Mouse (Mus musculus): ENCODE measurements around the gene 4921536K21Rik. TPM values are rescaled to one million over a fixed set of nuclear protein-coding genes. Genes with fewer than 3 reads are reported as not detected.

The 4921536K21Rik gene
- total and polyA plus RNA-seq, 3 experiments = 0.21 to 0.61 TPM; not detected in 1

DNA sequence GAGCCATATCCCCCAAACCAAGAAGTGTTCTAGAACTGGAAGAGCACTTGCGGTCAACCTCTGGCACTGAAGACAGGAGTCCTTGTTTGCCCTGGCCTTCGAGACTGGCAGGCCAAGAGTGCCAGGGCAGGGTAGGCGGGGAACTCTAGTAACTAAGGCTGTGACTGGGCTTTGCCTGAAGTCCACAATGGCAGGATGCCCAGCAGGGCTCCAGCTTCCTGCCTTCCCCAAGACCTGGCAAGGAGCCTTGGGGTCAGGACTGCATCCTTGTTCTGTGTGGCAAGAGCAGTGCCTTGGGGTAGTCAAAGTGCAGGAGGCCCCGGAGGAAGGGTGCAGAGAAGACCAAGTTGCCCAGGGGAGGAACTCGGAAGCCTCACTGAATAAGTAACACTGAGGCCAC lies 8.1 kb upstream of the 4921536K21Rik start:
- Histone ChIP-seq H3K27ac (ENCODE audit: insufficient read depth, low read depth) (no peak overlapping the region), H3K36me3 (replicated peaks in 1 of 2; ENCODE audit: control insufficient read depth in 1 of 2, insufficient read depth in 1 of 2, low read length in 1 of 2) (peaks cover 17 to 53% of the 10 kb centered on the region in 2 experiments), H3K9ac (ENCODE audit: insufficient read depth, low read depth) (no peak overlapping the region), H3K79me2 (replicated peaks; ENCODE audit: control insufficient read depth, extremely low read depth, insufficient read depth, poor library complexity, severe bottlenecking) (no peaks in the 10 kb centered on the region), H3K4me1 (ENCODE audit: control insufficient read depth in 1 of 2, insufficient read depth in 2 of 2) (0 out of 4 replicates have a peak, but pooled peaks cover 0 to 3% of the 10 kb centered on the region in 2 experiments), H3K9me3 (replicated peaks; ENCODE audit: low read length) (no peaks in the 10 kb centered on the region), H3K27me3 (replicated peaks) (no peaks in the 10 kb centered on the region), H3K4me2 (ENCODE audit: insufficient read depth, low read depth, poor library complexity, severe bottlenecking) (no peak overlapping the region), H3K4me3 (replicated peaks in 1 of 3; ENCODE audit: low read depth in 2 of 3, low read length in 2 of 3, poor library complexity in 1 of 3) (no peak overlapping the region)
- no peak for TF ChIP-seq BHLHE40 (IDR thresholded peaks at IDR 0.05; ENCODE audit: low read depth, low read length)
- no peak for TF ChIP-seq JUN (IDR thresholded peaks at IDR 0.05; ENCODE audit: insufficient read depth, low read depth, low read length)
- no peak for TF ChIP-seq CHD2 (IDR thresholded peaks at IDR 0.05; ENCODE audit: low read length)
- TF ChIP-seq SMC3 (IDR thresholded peaks at IDR 0.05; ENCODE audit: low read depth, low read length) = no peak
- no peak for TF ChIP-seq MXI1 (IDR thresholded peaks at IDR 0.05; ENCODE audit: low read depth, low read length)
- no peak for TF ChIP-seq ZC3H11A (IDR thresholded peaks at IDR 0.05; ENCODE audit: low read depth, low read length)
- no peak for TF ChIP-seq RAD21 (IDR thresholded peaks at IDR 0.05; ENCODE audit: low read depth, low read length)
- no peak for TF ChIP-seq NRF1 (IDR thresholded peaks at IDR 0.05; ENCODE audit: low read depth, low read length)
- no peak for TF ChIP-seq TBP (conservative IDR thresholded peaks at IDR 0.05; ENCODE audit: low read depth, low read length)
- TF ChIP-seq RCOR1 (conservative IDR thresholded peaks at IDR 0.05; ENCODE audit: low read depth, low read length) = no peak
- dilution Hi-C loops (cut with MboI; ENCODE audit: extremely low pct_ligation_motif_present, extremely low pct_unique_long_range_greater_than_20kb, low sequenced_read_pairs) (no loop called here), in situ Hi-C loops (cut with MboI; ENCODE audit: low pct_ligation_motif_present, low pct_unique_long_range_greater_than_20kb, low sequenced_read_pairs) (loop anchor here (25.0 kb wide), 1 partner anchor 366 kb away; the partner anchor contains the start of gene Smtn)
- no peak for DNase-seq (ENCODE audit: extremely low read depth)

DNA sequence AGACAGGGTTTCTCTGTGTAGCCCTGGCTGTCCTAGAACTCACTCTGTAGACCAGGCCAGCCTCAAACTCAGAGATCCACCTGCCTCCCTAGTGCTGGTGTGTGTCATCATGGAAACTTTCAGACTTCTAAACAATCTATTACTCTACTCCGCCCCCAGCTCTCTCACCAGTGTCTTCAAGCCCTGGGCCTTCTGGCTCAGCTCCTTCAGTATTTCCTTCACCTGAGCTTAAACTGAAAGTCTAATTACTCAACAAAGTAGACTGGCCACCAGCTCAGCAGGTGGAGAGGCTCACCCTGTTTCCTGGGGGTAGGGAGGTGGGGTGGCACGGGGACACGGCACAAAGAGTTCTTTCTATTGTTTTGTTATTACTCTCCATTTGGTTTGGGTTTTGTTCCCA lies 7.6 kb upstream of the 4921536K21Rik start:
- Histone ChIP-seq H3K27ac (ENCODE audit: insufficient read depth, low read depth) (no peak overlapping the region), H3K4me2 (ENCODE audit: insufficient read depth, low read depth, poor library complexity, severe bottlenecking) (no peak overlapping the region), H3K9ac (ENCODE audit: insufficient read depth, low read depth) (no peak overlapping the region), H3K4me3 (replicated peaks in 1 of 3; ENCODE audit: low read depth in 2 of 3, low read length in 2 of 3, poor library complexity in 1 of 3) (no peak overlapping the region), H3K4me1 (ENCODE audit: control insufficient read depth in 1 of 2, insufficient read depth in 2 of 2) (0 out of 4 replicates have a peak, but pooled peaks cover 0 to 3% of the 10 kb centered on the region in 2 experiments), H3K27me3 (replicated peaks) (no peaks in the 10 kb centered on the region), H3K9me3 (replicated peaks; ENCODE audit: low read length) (no peaks in the 10 kb centered on the region), H3K79me2 (replicated peaks; ENCODE audit: control insufficient read depth, extremely low read depth, insufficient read depth, poor library complexity, severe bottlenecking) (no peaks in the 10 kb centered on the region), H3K36me3 (replicated peaks in 1 of 2; ENCODE audit: control insufficient read depth in 1 of 2, insufficient read depth in 1 of 2, low read length in 1 of 2) (peaks cover 17 to 53% of the 10 kb centered on the region in 2 experiments)
- no peak for TF ChIP-seq RCOR1 (conservative IDR thresholded peaks at IDR 0.05; ENCODE audit: low read depth, low read length)
- no peak for TF ChIP-seq NELFE (IDR thresholded peaks at IDR 0.05; ENCODE audit: low read depth, low read length)
- no peak for TF ChIP-seq EP300 (IDR thresholded peaks at IDR 0.05; ENCODE audit: low read length)
- TF ChIP-seq IRF4 (IDR thresholded peaks at IDR 0.05; ENCODE audit: low read depth, low read length) = no peak
- TF ChIP-seq RAD21 (IDR thresholded peaks at IDR 0.05; ENCODE audit: low read depth, low read length) = no peak
- no peak for TF ChIP-seq ZKSCAN1 (IDR thresholded peaks at IDR 0.05; ENCODE audit: borderline replicate concordance, low read depth, low read length)
- no peak for TF ChIP-seq ELF1 (IDR thresholded peaks at IDR 0.05; ENCODE audit: low read depth, low read length)
- no peak for TF ChIP-seq SMC3 (IDR thresholded peaks at IDR 0.05; ENCODE audit: low read depth, low read length)
- TF ChIP-seq JUND (conservative IDR thresholded peaks at IDR 0.05; ENCODE audit: low read depth, low read length) = no peak
- TF ChIP-seq MAX (IDR thresholded peaks at IDR 0.05; ENCODE audit: low read length) = no peak
- no peak for TF ChIP-seq UBTF (IDR thresholded peaks at IDR 0.05; ENCODE audit: low read depth, low read length)
- no peak for TF ChIP-seq MEF2A (IDR thresholded peaks at IDR 0.05; ENCODE audit: borderline replicate concordance, low read depth, low read length)
- no peak for TF ChIP-seq GABPA (IDR thresholded peaks at IDR 0.05; ENCODE audit: insufficient replicate concordance, low read depth, low read length)
- no peak for TF ChIP-seq TBP (conservative IDR thresholded peaks at IDR 0.05; ENCODE audit: low read depth, low read length)
- no peak for TF ChIP-seq JUN (IDR thresholded peaks at IDR 0.05; ENCODE audit: insufficient read depth, low read depth, low read length)
- DNase-seq (ENCODE audit: extremely low read depth) = no peak
- dilution Hi-C loops (cut with MboI; ENCODE audit: extremely low pct_ligation_motif_present, extremely low pct_unique_long_range_greater_than_20kb, low sequenced_read_pairs) (no loop called here), in situ Hi-C loops (cut with MboI; ENCODE audit: low pct_ligation_motif_present, low pct_unique_long_range_greater_than_20kb, low sequenced_read_pairs) (loop anchor here (25.0 kb wide), 1 partner anchor 365 kb away; the partner anchor contains the start of gene Smtn)

Data from CH12.LX (cell line).